Mouse (Mus musculus) small intestine, adult 2 months (tissue): ENCODE results near the gene Tbpl2.

Source experiments
- CTCF ChIP-seq: fragments of 200-500 bp; IDR thresholded peaks from 2 replicates; pipeline ENCODE4 v1.5.1; 2012; ENCODE audit warnings: low read depth, mild to moderate bottlenecking, control low read depth, inconsistent platforms, low read length, moderate library complexity, mixed read lengths; ENCODE audit not compliant: insufficient replicate concordance, insufficient read length; ENCODE audit errors: extremely low read depth
- POLR2A ChIP-seq: fragments of 200-500 bp; IDR thresholded peaks from 2 replicates; pipeline ENCODE4 v1.6.1; 2012; ENCODE audit warnings: low read depth, mild to moderate bottlenecking, control low read depth, inconsistent platforms, low read length, moderate library complexity

- TF ChIP-seq CTCF (no peak), POLR2A (no peak)
Observed at GRCm38 (mm10) chr2:24048480-24049097, 47.8 kb downstream of the Tbpl2 start.
